Mouse (Mus musculus) liver, embryonic 16.5 days (tissue): ENCODE results near the gene Car10. TPM values are rescaled to one million over a fixed set of nuclear protein-coding genes. Genes with fewer than 3 reads are reported as not detected.

Experiments
- ATAC-seq: fragments of 200-750 bp; cut with Nextera tagmentation; 2 replicates; pipeline ENCODE4 v1.8.0; 2017; ENCODE audit warnings: low read depth, mild to moderate bottlenecking, moderate number of reproducible peaks, moderate library complexity
- H3K27ac ChIP-seq: fragments of 300-500 bp; sonication (generic); 2 replicates; pipeline ENCODE4 v1.5.1; 2014; ENCODE audit warnings: mild to moderate bottlenecking, low read length
- H3K27me3 ChIP-seq: fragments of 300-500 bp; sonication (generic); 2 replicates; pipeline ENCODE4 v1.6.1; 2014; ENCODE audit warnings: low read depth, low read length, mixed read lengths; ENCODE audit not compliant: control insufficient read depth, insufficient read depth
- H3K36me3 ChIP-seq: fragments of 300-500 bp; sonication (generic); 2 replicates; pipeline ENCODE4 v1.6.1; 2014; ENCODE audit warnings: mild to moderate bottlenecking; ENCODE audit not compliant: control insufficient read depth, insufficient read depth
- H3K4me1 ChIP-seq: fragments of 300-500 bp; sonication (generic); 2 replicates; pipeline ENCODE4 v1.6.1; 2014; ENCODE audit warnings: low read depth, low read length, mixed read lengths; ENCODE audit not compliant: control insufficient read depth
- H3K4me2 ChIP-seq: fragments of 300-500 bp; sonication (generic); 2 replicates; pipeline ENCODE4 v1.6.1; 2014; ENCODE audit warnings: low read depth, low read length, mixed read lengths
- H3K4me3 ChIP-seq: fragments of 300-500 bp; sonication (generic); 2 replicates; pipeline ENCODE4 v1.5.1; 2014; ENCODE audit warnings: low read depth, mild to moderate bottlenecking, low read length
- H3K9ac ChIP-seq: fragments of 300-500 bp; sonication (generic); 2 replicates; pipeline ENCODE4 v1.6.1; 2014; ENCODE audit warnings: low read depth, low read length
- H3K9me3 ChIP-seq: fragments of 300-500 bp; sonication (generic); replicated peaks from 2 replicates; pipeline ENCODE4 v1.6.1; 2016; ENCODE audit warnings: low read length; ENCODE audit not compliant: control insufficient read depth
- WGBS: fragments of 180-500 bp; shearing (Covaris S2); extraction: QIAGEN DNeasy Blood & Tissue Kit; methylation state at CpG from one replicate; pipeline ENCODE4 v1.1.7; 2014; ENCODE audit not compliant: insufficient replicate concordance; 5-methylcytosine and 5-hydroxymethylcytosine counted together
- polyA plus RNA-seq: library from polyadenylated mRNA; unstranded; fragments of >200 nt; fragmentation: Nextera tagmentation; extraction: Ambion mirVana; gene quantifications from 2 replicates; pipeline ENCODE4 v1.2.1, GENCODE M21; 2015

Gene Car10
- polyA plus RNA-seq = not detected in 2 replicates

GRCm38 (mm10) chr11:93097941-93098828 is at the start of gene Car10:
Gene Car10, plus strand, starts transcription at chr11:93098028.
- no peak within 1 kb of the TSS for H3K4me2 ChIP-seq

GRCm38 (mm10) chr11:93065021-93065420 is 32.8 kb upstream of the Car10 start:
- no peaks in the 10 kb centered on the region for H3K9me3 ChIP-seq
- H3K4me3 ChIP-seq = no peak overlapping the region
- H3K27ac ChIP-seq = no peak overlapping the region
- no peak for ATAC-seq
- no peak overlapping the region for H3K4me2 ChIP-seq
- no peaks in the 10 kb centered on the region for H3K4me1 ChIP-seq
- 39% methylated on average over 6 of the region's 6 CpGs for WGBS
- no peak overlapping the region for H3K9ac ChIP-seq
- H3K27me3 ChIP-seq = no peaks in the 10 kb centered on the region
- no peaks in the 10 kb centered on the region for H3K36me3 ChIP-seq

More at GRCm38 (mm10) chr11:93097941-93098828, at the start of gene Car10:
- Histone ChIP-seq H3K4me1 (no peaks in the 10 kb centered on the region), H3K9ac (no peak within 1 kb of the TSS), H3K4me3 (no peak within 1 kb of the TSS), H3K36me3 (no peaks in the 10 kb centered on the region), H3K27ac (no peak within 1 kb of the TSS), H3K9me3 (no peaks in the 10 kb centered on the region), H3K27me3 (peaks cover 40% of the 10 kb centered on the region)
- no peak for ATAC-seq
- WGBS = under 1% methylated on average over 47 of the region's 48 CpGs

GRCm38 (mm10) chr11:93065656-93066181 is 32.1 kb upstream of the Car10 start:
- H3K27ac ChIP-seq = no peak overlapping the region
- ATAC-seq = no peak
- H3K4me3 ChIP-seq = no peak overlapping the region
- H3K36me3 ChIP-seq = no peaks in the 10 kb centered on the region
- H3K27me3 ChIP-seq = no peaks in the 10 kb centered on the region
- H3K4me2 ChIP-seq = no peak overlapping the region
- H3K4me1 ChIP-seq = no peaks in the 10 kb centered on the region
- no peak overlapping the region for H3K9ac ChIP-seq
- no peaks in the 10 kb centered on the region for H3K9me3 ChIP-seq
- WGBS = 56% methylated on average over 3 of the region's 3 CpGs

GRCm38 (mm10) chr11:93095588-93095987 is 2.2 kb upstream of the Car10 start:
- Histone ChIP-seq H3K4me2 (no peak overlapping the region), H3K4me1 (no peaks in the 10 kb centered on the region), H3K4me3 (no peak overlapping the region), H3K36me3 (no peaks in the 10 kb centered on the region), H3K27me3 (peaks cover 35% of the 10 kb centered on the region), H3K9me3 (no peaks in the 10 kb centered on the region), H3K9ac (no peak overlapping the region), H3K27ac (no peak overlapping the region)
- 11% methylated on average over 2 of the region's 2 CpGs for WGBS
- ATAC-seq = no peak

GRCm38 (mm10) chr11:93097001-93097400 is 827 bp upstream of the Car10 start:
- Histone ChIP-seq H3K4me3 (no peak overlapping the region), H3K36me3 (no peaks in the 10 kb centered on the region), H3K9me3 (no peaks in the 10 kb centered on the region), H3K4me2 (no peak overlapping the region), H3K27me3 (peaks cover 40% of the 10 kb centered on the region), H3K27ac (no peak overlapping the region), H3K9ac (no peak overlapping the region), H3K4me1 (no peaks in the 10 kb centered on the region)
- ATAC-seq = no peak
- WGBS = under 1% methylated on average over 6 of the region's 6 CpGs

- Histone ChIP-seq H3K4me1 (no peaks in the 10 kb centered on the region), H3K27me3 (peaks cover 40% of the 10 kb centered on the region), H3K27ac (no peak overlapping the region), H3K9me3 (no peaks in the 10 kb centered on the region), H3K9ac (no peak overlapping the region), H3K4me3 (no peak overlapping the region), H3K4me2 (no peak overlapping the region), H3K36me3 (no peaks in the 10 kb centered on the region)
- 3% methylated on average over 14 of the region's 14 CpGs for WGBS
- ATAC-seq = no peak
These were observed 387 bp upstream of the Car10 start for GRCm38 (mm10) chr11:93097431-93097851.

- H3K27ac ChIP-seq = no peak overlapping the region
These were observed 1.1 kb downstream of the Car10 start for GRCm38 (mm10) chr11:93098933-93099381.

GRCm38 (mm10) chr11:93099431-93100370 is 1.9 kb downstream of the Car10 start:
- no peak overlapping the region for H3K4me3 ChIP-seq

More at GRCm38 (mm10) chr11:93098933-93099381, 1.1 kb downstream of the Car10 start:
- no peaks in the 10 kb centered on the region for H3K36me3 ChIP-seq
- H3K9me3 ChIP-seq = no peaks in the 10 kb centered on the region
- no peaks in the 10 kb centered on the region for H3K4me1 ChIP-seq
- ATAC-seq = no peak
- H3K27me3 ChIP-seq = peaks cover 40% of the 10 kb centered on the region
- no peak overlapping the region for H3K9ac ChIP-seq
- 1% methylated on average over 34 of the region's 37 CpGs for WGBS
- H3K4me2 ChIP-seq = no peak overlapping the region
- no peak overlapping the region for H3K4me3 ChIP-seq

More at GRCm38 (mm10) chr11:93099431-93100370, 1.9 kb downstream of the Car10 start:
- Histone ChIP-seq H3K27me3 (peaks cover 40% of the 10 kb centered on the region), H3K4me1 (no peaks in the 10 kb centered on the region), H3K9me3 (no peaks in the 10 kb centered on the region), H3K9ac (no peak overlapping the region), H3K4me2 (no peak overlapping the region), H3K36me3 (no peaks in the 10 kb centered on the region), H3K27ac (no peak overlapping the region)
- no peak for ATAC-seq
- 2% methylated on average over 53 of the region's 53 CpGs for WGBS
